In genomic region chr13:104329742-104330141, GRCm38 (mm10) we compare ENCODE assay signal across 27 mouse cellular contexts. TPM values are rescaled to one million over a fixed set of nuclear protein-coding genes. Genes with fewer than 3 reads are reported as not detected.
DNase-seq lines count a peak whose midpoint lies in the region; ATAC-seq and TF ChIP-seq lines count a peak whose summit lies in the region.
"Had no signal": no experiment of that assay in that cellular context is flagged by ENCODE, and none has a peak within 500 bp of the region (broad histone marks: within the 10 kb centered on the region; RNA-seq: fewer than 3 reads in every experiment).

No protein-coding gene starts in this region.

- no peaks in the 10 kb centered on the region for H3K36me3 ChIP-seq in hindbrain, postnatal 0 days (ENCODE audit: insufficient read depth, low read length)
- no peaks in the 10 kb centered on the region for H3K36me3 ChIP-seq in hindbrain, embryonic 14.5 days (replicated peaks; ENCODE audit: control insufficient read depth, insufficient read depth)
- peaks cover 11% of the 10 kb centered on the region for H3K36me3 ChIP-seq in limb, embryonic 13.5 days
- peaks cover 6% of the 10 kb centered on the region for H3K36me3 ChIP-seq in limb, embryonic 10.5 days
- H3K36me3 ChIP-seq in neural tube, embryonic 13.5 days, result peaks cover 4% of the 10 kb centered on the region
- H3K36me3 ChIP-seq in neural tube, embryonic 14.5 days (ENCODE audit: control insufficient read depth, insufficient read depth, low read length), result no peaks in the 10 kb centered on the region
- H3K36me3 ChIP-seq: G1E; liver, embryonic 13.5 days had no signal

- WGBS in hindbrain, postnatal 0 days, result 48% methylated on average over 2 of the region's 2 CpGs
- 68% methylated on average over 2 of the region's 2 CpGs for WGBS in hindbrain, embryonic 14.5 days
- 29% methylated on average over 2 of the region's 2 CpGs for WGBS in limb, embryonic 13.5 days
- WGBS in limb, embryonic 10.5 days, result 97% methylated on average over 2 of the region's 2 CpGs
- 71% methylated on average over 2 of the region's 2 CpGs for WGBS in neural tube, embryonic 13.5 days
- WGBS in neural tube, embryonic 14.5 days, result 62% methylated on average over 2 of the region's 2 CpGs

- no peak for ATAC-seq in hindbrain, postnatal 0 days
- ATAC-seq in hindbrain, embryonic 14.5 days (ENCODE audit: low FRiP score), result no peak
- peak; percentile 66; the same call in 1 of the 2 replicates for ATAC-seq in limb, embryonic 13.5 days (ENCODE audit: low FRiP score, low read depth)
- ATAC-seq in neural tube, embryonic 13.5 days (ENCODE audit: low read depth), result peak; percentile 47; the same call in 1 of the 2 replicates
- ATAC-seq in neural tube, embryonic 14.5 days (ENCODE audit: low read depth), result peak; percentile 54
- ATAC-seq in activated CD4-positive, CD25-positive, alpha-beta regulatory T cell, adult 4 months, result no peak
- ATAC-seq: forebrain, embryonic 13.5 days; inflammation-experienced regulatory T-cells, adult 6 months; Patski had no signal

- no peak for TF ChIP-seq CTCF in hindbrain, postnatal 0 days (IDR thresholded peaks at IDR 0.05; ENCODE audit: low read depth)

- no peak overlapping the region for H3K4me2 ChIP-seq in hindbrain, postnatal 0 days (ENCODE audit: low read depth, low read length)
- H3K4me2 ChIP-seq in hindbrain, embryonic 14.5 days (replicated peaks), result no peak overlapping the region
- no peak overlapping the region for H3K4me2 ChIP-seq in limb, embryonic 13.5 days (replicated peaks)
- H3K4me2 ChIP-seq in neural tube, embryonic 13.5 days, result no peak overlapping the region
- H3K4me2 ChIP-seq in neural tube, embryonic 14.5 days (ENCODE audit: low read depth, low read length), result no peak overlapping the region
- H3K4me2 ChIP-seq: embryonic facial prominence, embryonic 13.5 days; forebrain, embryonic 13.5 days; limb, embryonic 12.5 days; liver, embryonic 13.5 days had no signal

- peak; percentile 5 for DNase-seq in hindbrain, postnatal 0 days (ENCODE audit: low spot score)
- no peak for DNase-seq in hindbrain, embryonic 14.5 days (ENCODE audit: low spot score)
- no peak for DNase-seq in limb, embryonic 10.5 days (ENCODE audit: low spot score)
- DNase-seq in neural tube, embryonic 10.5 days (ENCODE audit: extremely low spot score, low spot score), result no peak
- DNase-seq: adrenal gland, adult 8-10 months; B cell, adult 2 months; cerebellum, adult 18-20 months; cerebellum, postnatal 14 days; heart, postnatal 4 days; kidney, postnatal 25 days; layer of hippocampus, postnatal 36 days; liver, embryonic 13.5 days; lung, adult 2 months; midbrain, embryonic 14.5 days had no signal

- H3K27me3 ChIP-seq in hindbrain, postnatal 0 days (ENCODE audit: insufficient read depth, low read length), result no peaks in the 10 kb centered on the region
- no peaks in the 10 kb centered on the region for H3K27me3 ChIP-seq in hindbrain, embryonic 14.5 days (ENCODE audit: control insufficient read depth, insufficient read depth, low read length)
- H3K27me3 ChIP-seq in limb, embryonic 13.5 days, result 0 out of 2 replicates have a peak, but pooled peaks cover 4% of the 10 kb centered on the region
- no peaks in the 10 kb centered on the region for H3K27me3 ChIP-seq in limb, embryonic 10.5 days (ENCODE audit: low read depth, poor library complexity, severe bottlenecking)
- no peaks in the 10 kb centered on the region for H3K27me3 ChIP-seq in neural tube, embryonic 13.5 days
- H3K27me3 ChIP-seq in neural tube, embryonic 14.5 days (ENCODE audit: control insufficient read depth, insufficient read depth, low read length), result no peaks in the 10 kb centered on the region
- H3K27me3 ChIP-seq: CH12.LX; embryonic facial prominence, embryonic 13.5 days; forebrain, embryonic 13.5 days; limb, embryonic 12.5 days; liver, embryonic 13.5 days; megakaryocyte, embryonic 14.5 days; Patski had no signal

- H3K9me3 ChIP-seq in hindbrain, postnatal 0 days (ENCODE audit: low read length), result no peaks in the 10 kb centered on the region
- H3K9me3 ChIP-seq in hindbrain, embryonic 14.5 days (ENCODE audit: control insufficient read depth, low read length), result no peaks in the 10 kb centered on the region
- H3K9me3 ChIP-seq in limb, embryonic 13.5 days, result no peaks in the 10 kb centered on the region; the same call in 1 of the 2 replicates
- no peaks in the 10 kb centered on the region for H3K9me3 ChIP-seq in limb, embryonic 10.5 days (replicated peaks)
- no peaks in the 10 kb centered on the region for H3K9me3 ChIP-seq in neural tube, embryonic 13.5 days
- H3K9me3 ChIP-seq in neural tube, embryonic 14.5 days (ENCODE audit: control insufficient read depth, low read length), result no peaks in the 10 kb centered on the region
- H3K9me3 ChIP-seq: embryonic facial prominence, embryonic 13.5 days; forebrain, embryonic 13.5 days; G1E; heart, embryonic 10.5 days; limb, embryonic 12.5 days; liver, embryonic 13.5 days; megakaryocyte, embryonic 14.5 days had no signal

- no peaks in the 10 kb centered on the region for H3K4me1 ChIP-seq in hindbrain, postnatal 0 days (ENCODE audit: insufficient read depth, low read length)
- H3K4me1 ChIP-seq in hindbrain, embryonic 14.5 days (replicated peaks; ENCODE audit: control insufficient read depth, insufficient read depth, low read length), result no peaks in the 10 kb centered on the region
- H3K4me1 ChIP-seq in limb, embryonic 13.5 days, result peaks cover 11% of the 10 kb centered on the region
- no peaks in the 10 kb centered on the region for H3K4me1 ChIP-seq in limb, embryonic 10.5 days
- H3K4me1 ChIP-seq in neural tube, embryonic 13.5 days (replicated peaks), result no peaks in the 10 kb centered on the region
- no peaks in the 10 kb centered on the region for H3K4me1 ChIP-seq in neural tube, embryonic 14.5 days (ENCODE audit: control insufficient read depth, insufficient read depth, low read length)
- H3K4me1 ChIP-seq: embryonic facial prominence, embryonic 13.5 days; forebrain, embryonic 13.5 days; heart, embryonic 10.5 days; liver, embryonic 13.5 days; megakaryocyte, embryonic 14.5 days had no signal

- no peak overlapping the region for H3K9ac ChIP-seq in hindbrain, postnatal 0 days (replicated peaks; ENCODE audit: low read length)
- no peak overlapping the region for H3K9ac ChIP-seq in hindbrain, embryonic 14.5 days
- no peak overlapping the region for H3K9ac ChIP-seq in limb, embryonic 13.5 days
- H3K9ac ChIP-seq in neural tube, embryonic 13.5 days, result no peak overlapping the region
- no peak overlapping the region for H3K9ac ChIP-seq in neural tube, embryonic 14.5 days (replicated peaks; ENCODE audit: low read depth, low read length)
- H3K9ac ChIP-seq: embryonic facial prominence, embryonic 13.5 days; forebrain, embryonic 13.5 days; limb, embryonic 12.5 days; liver, embryonic 13.5 days had no signal

- no peak overlapping the region for H3K27ac ChIP-seq in hindbrain, postnatal 0 days
- no peak overlapping the region for H3K27ac ChIP-seq in hindbrain, embryonic 14.5 days
- H3K27ac ChIP-seq in limb, embryonic 13.5 days, result no peak overlapping the region
- no peak overlapping the region for H3K27ac ChIP-seq in limb, embryonic 10.5 days
- H3K27ac ChIP-seq in neural tube, embryonic 13.5 days (replicated peaks), result no peak overlapping the region
- H3K27ac ChIP-seq in neural tube, embryonic 14.5 days (ENCODE audit: low read depth, low read length), result no peak overlapping the region
- H3K27ac ChIP-seq: embryonic facial prominence, embryonic 13.5 days; forebrain, embryonic 13.5 days; heart, embryonic 10.5 days; limb, embryonic 12.5 days; liver, embryonic 13.5 days had no signal

- H3K4me3 ChIP-seq in hindbrain, postnatal 0 days (ENCODE audit: low read length), result no peak overlapping the region
- H3K4me3 ChIP-seq in hindbrain, embryonic 14.5 days (replicated peaks; ENCODE audit: low read length), result no peak overlapping the region
- no peak overlapping the region for H3K4me3 ChIP-seq in limb, embryonic 13.5 days
- no peak overlapping the region for H3K4me3 ChIP-seq in limb, embryonic 10.5 days
- H3K4me3 ChIP-seq in neural tube, embryonic 13.5 days, result no peak overlapping the region
- no peak overlapping the region for H3K4me3 ChIP-seq in neural tube, embryonic 14.5 days (ENCODE audit: low read depth, low read length)
- H3K4me3 ChIP-seq: embryonic facial prominence, embryonic 13.5 days; forebrain, embryonic 13.5 days; heart, embryonic 10.5 days; limb, embryonic 12.5 days; liver, embryonic 13.5 days; megakaryocyte, embryonic 14.5 days had no signal

RNA-seq across cellular contexts. Expression of gene Adamts6, which starts 42.1 kb away (rescaled TPM):
- 6.1 and 8.9 TPM in 2 replicates for total RNA-seq in hindbrain, postnatal 0 days (2014; rRNA removed)
- 1.1 TPM in 2 replicates for polyA plus RNA-seq in hindbrain, postnatal 0 days (2015; fragmentation: Nextera tagmentation; extraction: Ambion mirVana)
- polyA plus RNA-seq in hindbrain, embryonic 14.5 days (2014; fragmentation: Nextera tagmentation; extraction: Ambion mirVana), result 2.0 and 2.5 TPM in 2 replicates
- polyA plus RNA-seq in limb, embryonic 13.5 days (2015; fragmentation: Nextera tagmentation; extraction: Ambion mirVana), result 4.6 and 5.8 TPM in 2 replicates
- polyA plus RNA-seq in limb, embryonic 10.5 days (2016; fragmentation: Nextera tagmentation; extraction: Ambion mirVana), result 1.6 and 3.0 TPM in 2 replicates
- polyA plus RNA-seq in neural tube, embryonic 13.5 days (2015; fragmentation: Nextera tagmentation; extraction: Ambion mirVana), result 1.0 and 1.6 TPM in 2 replicates
- polyA plus RNA-seq in neural tube, embryonic 14.5 days (2014; fragmentation: Nextera tagmentation; extraction: Ambion mirVana), result 1.9 TPM in 2 replicates
- polyA plus RNA-seq in activated CD4-positive, CD25-positive, alpha-beta regulatory T cell, adult 4 months (2017; shearing (Covaris generic)), result 10 to 100 TPM; 16.3 to 19.1 TPM

Comparison
In these comparisons a context has a peak if more than half of its experiments do, and no peak if none do; other contexts are left out.
1. ATAC-seq: peak in limb, embryonic 13.5 days (single experiment), neural tube, embryonic 13.5 days (single experiment) and neural tube, embryonic 14.5 days (single experiment); none in hindbrain, postnatal 0 days (single experiment), hindbrain, embryonic 14.5 days (single experiment) and activated CD4-positive, CD25-positive, alpha-beta regulatory T cell, adult 4 months (single experiment).